In the genomic region with DNA sequence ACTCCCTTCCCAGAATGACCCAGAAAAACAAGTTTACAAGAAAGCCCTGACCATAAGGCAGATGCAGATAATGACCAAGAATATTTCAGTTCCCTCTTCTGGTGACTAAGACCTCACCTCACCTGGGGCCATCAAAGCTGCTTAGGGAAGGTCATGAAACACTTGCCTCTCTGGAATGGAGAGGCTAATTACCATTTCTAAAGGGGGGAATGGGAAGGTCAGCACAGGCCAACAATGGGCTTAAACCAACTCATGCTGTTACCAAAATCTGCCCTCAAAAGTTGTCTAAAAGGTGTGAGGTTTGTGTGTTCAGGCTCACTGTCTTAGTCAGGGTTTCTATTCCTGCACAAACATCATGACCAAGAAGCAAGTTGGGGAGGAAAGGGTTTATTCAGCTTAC, we compare ENCODE assay signal across 23 mouse cellular contexts.
"Had no signal": no experiment of that assay in that cellular context is flagged by ENCODE, and none has a peak within 500 bp of the region (broad histone marks: within the 10 kb centered on the region; RNA-seq: fewer than 3 reads in every experiment).

No protein-coding gene starts in this region.

- H3K4me3 ChIP-seq: gastrocnemius, adult 2 months; heart, embryonic 10.5 days; heart, embryonic 12.5 days; hindbrain, embryonic 10.5 days; hindbrain, embryonic 12.5 days; intestine, embryonic 15.5 days; layer of hippocampus, adult 2 months; limb, embryonic 13.5 days; limb, embryonic 15.5 days; liver, embryonic 12.5 days had no signal

- H3K27me3 ChIP-seq: heart, embryonic 12.5 days; hindbrain, embryonic 12.5 days; intestine, embryonic 15.5 days; limb, embryonic 13.5 days; limb, embryonic 15.5 days; liver, embryonic 12.5 days had no signal

- DNase-seq: gastrocnemius, adult 2 months; gastrocnemius, postnatal 10 days; gastrocnemius, postnatal 25 days; heart, adult 18-20 months; heart, postnatal 10 days; heart, postnatal 4 days; kidney, adult 18-20 months; kidney, adult 8-10 months; kidney, postnatal 10 days; kidney, postnatal 25 days; kidney, postnatal 4 days; left cerebral cortex, postnatal 4 days had no signal

- H3K36me3 ChIP-seq: heart, embryonic 10.5 days; heart, embryonic 12.5 days; hindbrain, embryonic 10.5 days; hindbrain, embryonic 12.5 days; intestine, embryonic 15.5 days; limb, embryonic 13.5 days; limb, embryonic 15.5 days; liver, embryonic 12.5 days had no signal

- H3K4me1 ChIP-seq: heart, embryonic 10.5 days; heart, embryonic 12.5 days; hindbrain, embryonic 10.5 days; hindbrain, embryonic 12.5 days; intestine, embryonic 15.5 days; limb, embryonic 13.5 days; limb, embryonic 15.5 days; liver, embryonic 12.5 days had no signal

- H3K9ac ChIP-seq: heart, embryonic 12.5 days; hindbrain, embryonic 12.5 days; hindbrain, embryonic 14.5 days; intestine, embryonic 15.5 days; limb, embryonic 13.5 days; limb, embryonic 15.5 days; liver, embryonic 12.5 days; liver, embryonic 14.5 days had no signal

- H3K27ac ChIP-seq: gastrocnemius, adult 2 months; heart, embryonic 10.5 days; hindbrain, embryonic 10.5 days; hindbrain, embryonic 12.5 days; hindbrain, embryonic 14.5 days; intestine, embryonic 15.5 days; layer of hippocampus, adult 2 months; limb, embryonic 13.5 days; limb, embryonic 15.5 days; liver, embryonic 12.5 days; liver, embryonic 14.5 days had no signal
